Mouse (Mus musculus): ENCODE measurements at regions not wholly inside any gene's neighbourhood (a gene's known extent, or its start where the extent isn't known, plus 50 kb on each side); places are given as distances from the start of the nearest gene placed in this dataset.
A peak's percentile ranks its signal among the peaks of the same experiment; 100 is the strongest.

- no peak for DNase-seq
Observed at GRCm38 (mm10) chr2:46119871-46120270, 1002.7 kb upstream of the Zeb2 start.

DNA sequence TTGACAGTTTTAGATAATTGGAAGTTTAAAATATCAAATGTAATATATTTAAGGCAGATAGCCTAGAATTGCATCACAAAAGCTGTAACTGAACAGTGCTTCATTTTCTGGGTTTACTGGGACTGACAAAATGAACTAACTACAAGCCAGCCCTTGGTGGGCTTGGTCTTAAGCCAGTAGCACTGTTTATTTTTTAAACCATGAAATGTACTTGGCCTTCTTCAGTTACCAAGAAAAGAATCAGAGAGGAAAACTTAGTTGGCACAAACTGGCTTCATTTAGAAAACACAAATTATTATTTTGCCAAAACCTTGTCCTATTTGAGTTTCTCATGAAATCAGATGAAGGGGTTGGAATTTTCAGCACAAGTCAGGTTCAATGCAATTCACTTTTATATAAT lies 989.8 kb upstream of the Zeb2 start:
- DNase-seq: no peak

- DNase-seq: no peak
Observed at GRCm38 (mm10) chr2:46065034-46065802, 948.0 kb upstream of the Zeb2 start.

- no peak for DNase-seq
Observed at GRCm38 (mm10) chr2:46055729-46056128, 938.5 kb upstream of the Zeb2 start.

- DNase-seq: no peak
Observed at GRCm38 (mm10) chr2:46054902-46055301, 937.7 kb upstream of the Zeb2 start.

- DNase-seq: no peak
Observed at GRCm38 (mm10) chr2:46021854-46022253, 904.7 kb upstream of the Zeb2 start.

DNA sequence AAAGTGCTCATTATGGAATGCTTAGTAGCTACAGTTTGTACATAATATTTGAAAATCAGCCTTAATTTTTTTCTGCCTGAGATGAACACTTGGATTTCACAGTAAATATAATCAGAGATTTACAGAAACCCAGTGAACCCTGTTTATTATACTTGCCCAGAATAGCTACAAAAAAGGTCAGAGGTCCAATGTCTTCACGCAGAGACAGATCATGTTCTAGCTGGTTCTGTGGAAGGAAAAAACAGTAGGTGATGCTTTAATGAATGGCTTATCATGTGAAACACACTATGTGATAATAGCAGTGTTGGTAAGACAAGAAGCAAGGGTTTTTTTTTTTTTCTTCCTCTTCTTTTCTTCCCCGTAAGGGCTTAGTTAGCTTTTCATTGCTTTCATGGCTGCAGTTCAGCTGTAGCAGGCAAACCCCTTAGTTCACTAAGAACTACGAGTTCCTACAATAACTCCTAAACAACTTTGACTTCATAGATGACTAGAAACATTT lies 896.6 kb upstream of the Zeb2 start:
- DNase-seq: no peak

GRCm38 (mm10) chr2:46012716-46013115 lies 895.5 kb upstream of the Zeb2 start:
- no peak for DNase-seq

DNA sequence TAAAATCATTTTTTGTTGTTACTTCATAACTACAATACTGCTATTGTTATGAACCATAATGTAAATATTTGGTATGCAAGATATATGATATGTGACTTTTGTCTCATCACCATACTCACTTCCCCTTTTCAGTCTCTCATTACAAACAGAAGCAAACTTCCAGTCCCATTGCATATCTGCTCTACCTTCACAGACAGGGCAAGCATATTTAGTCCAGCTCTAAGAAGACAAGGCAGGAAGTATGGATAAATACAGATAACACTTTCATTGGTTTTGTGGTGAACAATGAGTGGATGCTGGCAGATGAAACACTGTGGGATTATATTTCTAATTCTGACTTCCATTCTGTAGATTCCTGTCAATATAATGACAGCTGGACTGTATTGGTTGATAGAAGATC lies 858.0 kb upstream of the Zeb2 start:
- DNase-seq: no peak

DNA sequence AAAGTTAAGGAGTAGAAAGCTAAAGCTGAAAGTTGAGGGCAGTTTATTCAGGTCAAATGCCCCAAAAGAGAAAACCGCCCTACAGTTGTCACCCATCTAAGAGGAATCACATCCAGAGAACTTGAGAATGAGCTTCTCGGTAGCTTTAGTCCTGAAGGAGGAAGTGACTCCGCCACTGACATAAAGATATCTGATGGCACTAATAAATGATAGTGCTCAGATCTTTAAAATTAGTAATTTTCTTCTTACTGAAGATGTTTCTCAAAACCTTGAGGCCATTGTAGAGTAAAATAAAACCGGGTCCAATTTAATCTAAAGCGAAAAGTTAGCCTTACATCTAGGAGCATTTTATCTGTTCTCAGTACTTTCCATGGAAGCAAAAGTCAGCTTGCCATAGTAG lies 851.4 kb upstream of the Zeb2 start:
- no peak for DNase-seq

GRCm38 (mm10) chr2:45956792-45957330 lies 839.7 kb upstream of the Zeb2 start:
- DNase-seq: peak; percentile 2

DNA sequence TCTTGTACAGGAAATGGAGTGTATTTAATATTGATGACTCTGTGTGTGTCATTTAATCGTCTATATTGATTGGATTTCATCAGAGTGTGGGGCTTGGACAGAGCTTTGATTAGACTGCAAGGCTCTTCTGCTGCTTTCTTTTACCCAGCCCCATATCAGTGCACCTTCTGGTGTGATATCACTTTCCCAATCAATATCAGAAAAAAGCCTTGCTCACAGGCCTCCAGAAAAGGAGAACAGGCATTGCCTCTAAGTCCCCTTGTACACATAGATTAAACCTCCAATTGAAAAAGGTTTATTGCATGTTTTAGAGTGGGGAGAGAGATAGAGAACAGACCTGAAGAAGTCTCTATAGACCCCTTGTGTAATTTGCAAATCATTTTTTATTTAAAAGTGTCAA lies 831.6 kb upstream of the Zeb2 start:
- DNase-seq: no peak

- DNase-seq: no peak
Observed at GRCm38 (mm10) chr2:45925791-45926480, 808.7 kb upstream of the Zeb2 start.

DNA sequence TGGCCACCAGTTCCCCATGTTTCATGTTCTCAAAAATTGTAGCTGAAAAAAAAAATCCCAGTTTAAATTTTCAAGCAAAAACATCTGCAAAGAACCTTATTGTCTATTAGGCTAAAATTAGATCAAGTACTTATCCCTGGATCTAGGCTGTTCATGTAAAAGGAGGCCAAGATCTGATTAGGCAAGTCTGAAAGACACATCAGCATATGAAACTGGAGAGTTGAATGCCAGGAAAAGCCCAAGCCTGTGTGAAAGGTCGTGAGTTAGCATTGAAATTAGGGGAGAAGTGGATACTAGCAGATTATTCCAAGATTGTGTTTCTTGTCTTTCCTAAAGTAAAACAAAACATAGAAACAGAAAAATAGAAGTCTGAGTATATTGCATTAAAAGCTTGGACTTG lies 791.7 kb upstream of the Zeb2 start:
- no peak for DNase-seq

DNA sequence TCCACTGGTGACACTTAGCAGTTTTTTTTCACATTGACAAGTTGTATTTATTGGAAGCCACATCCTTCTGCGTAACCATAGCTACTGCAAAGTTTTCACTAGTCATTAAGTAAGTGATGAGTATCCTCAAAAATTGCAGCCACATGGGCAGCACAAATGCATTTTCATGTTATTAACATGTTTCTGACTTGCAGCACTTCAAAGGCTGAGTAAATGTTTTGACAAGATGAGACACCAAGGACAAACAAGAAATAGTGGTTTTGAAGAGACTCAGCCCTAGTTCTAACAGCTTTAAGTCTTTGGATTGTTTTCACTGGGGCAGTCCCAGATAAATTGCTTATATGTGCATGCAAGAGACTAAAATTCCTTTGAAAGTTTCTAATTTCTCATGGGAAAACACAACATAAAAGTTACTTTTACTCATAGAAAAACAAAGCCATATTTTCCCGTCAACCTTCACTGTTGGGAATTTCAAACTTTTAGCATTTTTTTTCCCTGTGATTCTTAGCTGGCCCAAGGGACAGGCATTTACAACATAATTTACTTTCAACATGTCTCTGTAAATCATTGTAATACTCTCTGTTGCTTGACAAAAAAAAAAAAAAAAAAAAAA lies 787.5 kb upstream of the Zeb2 start:
- no peak for DNase-seq

DNA sequence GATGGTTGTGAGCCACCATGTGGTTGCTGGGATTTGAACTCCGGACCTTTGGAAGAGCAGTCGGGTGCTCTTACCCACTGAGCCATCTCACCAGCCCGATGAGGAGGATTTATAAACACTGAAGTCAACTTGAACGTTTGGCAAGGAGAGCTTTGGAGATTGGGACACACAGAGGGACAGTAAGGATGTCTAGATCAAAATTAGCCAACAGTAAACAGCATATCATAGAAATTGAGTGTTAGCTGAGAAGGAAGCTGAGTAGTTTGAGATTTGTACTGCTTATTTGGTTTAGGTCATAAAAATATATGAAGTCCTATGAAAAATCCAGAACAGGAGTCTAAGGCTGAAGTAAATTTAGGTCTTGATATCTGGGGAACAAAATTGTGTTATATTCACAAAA lies 786.9 kb upstream of the Zeb2 start:
- no peak for DNase-seq

DNA sequence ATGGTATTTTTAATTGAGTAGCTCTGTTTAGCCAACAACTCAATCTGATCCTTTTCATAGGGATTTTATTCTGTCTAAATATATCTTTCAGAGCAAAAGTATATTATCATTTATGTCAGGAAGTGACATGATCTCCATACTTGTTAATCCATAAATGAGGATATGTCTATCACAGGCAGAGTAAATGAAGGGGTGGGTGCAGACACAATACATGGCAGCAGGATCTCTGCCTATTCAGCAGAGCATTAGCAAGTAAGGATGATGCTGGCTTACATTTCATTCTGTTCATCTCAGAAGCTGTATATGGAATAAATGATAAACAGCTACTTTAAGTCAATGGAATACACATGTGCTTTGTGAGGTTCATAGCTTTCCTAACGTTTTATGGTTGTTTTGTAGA lies 786.2 kb upstream of the Zeb2 start:
- no peak for DNase-seq

DNA sequence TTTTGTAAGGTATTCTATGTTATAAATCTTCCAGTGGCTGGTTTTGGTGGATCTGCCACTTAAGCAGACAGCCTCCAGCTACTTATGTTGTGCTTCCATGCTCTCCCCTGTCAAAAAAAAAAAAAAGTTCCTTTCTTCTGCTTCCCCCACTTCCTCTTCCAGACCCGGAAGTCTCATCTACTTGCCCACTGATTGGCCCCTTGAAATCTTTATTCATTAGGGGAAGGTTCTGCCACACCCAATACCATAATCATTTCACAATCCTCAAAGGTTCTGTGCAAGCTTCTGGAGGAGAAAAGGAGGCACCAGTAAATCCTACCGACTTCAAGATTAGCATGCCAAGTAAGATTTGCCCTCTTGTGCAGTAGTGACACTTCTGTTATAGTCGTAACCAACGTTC lies 784.7 kb upstream of the Zeb2 start:
- no peak for DNase-seq

DNA sequence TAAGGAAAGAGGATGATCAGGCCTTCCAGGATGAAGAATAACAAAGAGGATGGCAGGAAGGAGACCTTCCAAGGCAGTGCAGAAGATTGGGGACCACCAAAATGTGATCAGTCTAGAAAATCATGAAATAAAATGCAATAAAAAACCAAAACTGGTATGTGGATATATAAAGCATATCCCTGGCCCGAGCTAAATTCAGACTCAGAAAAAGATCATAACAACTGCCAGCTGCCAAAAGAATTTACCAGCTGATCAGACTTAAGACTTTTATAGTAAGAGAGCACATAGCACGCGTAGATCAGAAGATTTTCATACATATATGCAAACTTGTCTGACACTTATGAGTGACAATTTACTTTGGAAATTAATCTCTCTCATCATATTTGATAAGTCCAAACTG lies 767.5 kb upstream of the Zeb2 start:
- DNase-seq: no peak

- no peak for DNase-seq
Observed at GRCm38 (mm10) chr2:45878656-45879055, 761.5 kb upstream of the Zeb2 start.

DNA sequence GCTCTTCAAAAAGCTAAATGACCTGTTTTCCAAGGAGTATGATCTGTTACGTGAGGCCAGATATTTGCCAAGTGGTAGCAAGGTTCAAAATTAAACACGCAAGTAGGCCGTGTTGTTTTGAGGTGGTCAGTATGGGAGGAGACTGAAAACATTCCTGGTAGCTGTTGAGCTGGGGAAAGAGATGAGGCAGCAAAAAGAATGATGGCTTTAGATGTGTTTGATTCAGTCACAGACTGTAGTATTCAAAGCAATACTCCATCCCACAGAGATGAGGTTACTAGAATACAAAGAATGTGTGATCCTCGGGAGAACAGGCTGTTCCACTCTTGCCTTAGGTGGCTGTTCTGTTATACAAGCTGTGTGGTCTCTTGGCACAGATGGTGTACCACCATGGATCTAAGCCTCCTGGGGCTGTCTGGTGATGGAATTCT lies 742.7 kb upstream of the Zeb2 start:
- DNase-seq: peak; percentile 73

GRCm38 (mm10) chr2:45859445-45859844 lies 742.2 kb upstream of the Zeb2 start:
- no peak for DNase-seq

DNA sequence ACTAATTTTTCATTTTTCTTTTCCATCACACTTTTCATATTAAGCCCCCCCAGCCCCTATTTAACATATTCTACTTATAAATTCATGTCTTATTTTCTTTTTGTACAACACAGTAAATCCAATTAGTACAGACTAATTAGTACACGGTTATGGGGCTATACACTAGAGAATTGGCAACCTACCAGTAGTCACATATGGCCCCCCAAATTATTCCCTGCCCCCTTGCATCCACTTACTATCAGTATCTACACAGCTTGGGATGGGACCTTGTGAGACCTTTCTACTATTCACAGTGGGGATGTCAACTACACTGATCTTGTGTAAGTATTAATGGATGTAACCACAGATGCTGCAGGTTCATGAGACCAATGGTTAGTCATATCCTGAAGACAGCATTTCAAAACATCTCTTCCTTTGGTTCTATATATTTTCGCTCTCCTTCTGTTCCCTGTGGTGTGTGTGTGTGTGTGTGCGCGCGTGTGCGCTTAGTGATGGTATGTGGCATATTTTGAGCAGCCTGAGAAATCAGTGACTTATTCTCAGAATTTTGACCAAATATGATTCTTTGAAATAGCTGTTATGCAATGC lies 732.9 kb upstream of the Zeb2 start:
- no peak for DNase-seq

Measured in kidney, adult 11 months (tissue).